Mouse (Mus musculus) embryonic fibroblast, embryonic 13.5 days (primary cell): ENCODE measurements at regions not wholly inside any gene's neighbourhood (a gene's known extent, or its start where the extent isn't known, plus 50 kb on each side); places are given as distances from the start of the nearest gene placed in this dataset.

Experiments used
- H3K27ac ChIP-seq: 2 replicates; pipeline ENCODE4 v1.5.1; 2012; ENCODE audit warnings: low read length, control low read depth, inconsistent platforms; ENCODE audit not compliant: insufficient read depth
- H3K4me1 ChIP-seq: 2 replicates; pipeline ENCODE4 v1.6.1; 2011; ENCODE audit warnings: low read length; ENCODE audit not compliant: control insufficient read depth, insufficient read depth
- H3K4me3 ChIP-seq: 2 replicates; pipeline ENCODE4 v1.5.1; 2011; ENCODE audit warnings: mild to moderate bottlenecking, control low read depth, low read length; ENCODE audit not compliant: insufficient read depth
- CTCF ChIP-seq: IDR thresholded peaks from 2 replicates; pipeline ENCODE4 v1.5.1; 2011; ENCODE audit warnings: mild to moderate bottlenecking, control low read depth, low read length, moderate library complexity, borderline replicate concordance; ENCODE audit not compliant: insufficient read depth
- POLR2A ChIP-seq: IDR thresholded peaks from 2 replicates; pipeline ENCODE4 v1.6.1; 2011; ENCODE audit warnings: low read depth, mild to moderate bottlenecking, control low read depth, low read length, moderate library complexity

GRCm38 (mm10) chr6:117275915-117276314 is 107.6 kb downstream of the Cxcl12 start:
- Histone ChIP-seq H3K27ac (no peak overlapping the region), H3K4me3 (no peak overlapping the region), H3K4me1 (peaks cover 6% of the 10 kb centered on the region; the same call in 1 of the 2 replicates)
- TF ChIP-seq CTCF = no peak
- no peak for TF ChIP-seq POLR2A

GRCm38 (mm10) chr6:117276850-117277249 is 108.5 kb downstream of the Cxcl12 start:
- Histone ChIP-seq H3K27ac (no peak overlapping the region), H3K4me3 (no peak overlapping the region), H3K4me1 (peaks cover 2% of the 10 kb centered on the region; the same call in 1 of the 2 replicates)
- TF ChIP-seq POLR2A (no peak), CTCF (no peak)

DNA sequence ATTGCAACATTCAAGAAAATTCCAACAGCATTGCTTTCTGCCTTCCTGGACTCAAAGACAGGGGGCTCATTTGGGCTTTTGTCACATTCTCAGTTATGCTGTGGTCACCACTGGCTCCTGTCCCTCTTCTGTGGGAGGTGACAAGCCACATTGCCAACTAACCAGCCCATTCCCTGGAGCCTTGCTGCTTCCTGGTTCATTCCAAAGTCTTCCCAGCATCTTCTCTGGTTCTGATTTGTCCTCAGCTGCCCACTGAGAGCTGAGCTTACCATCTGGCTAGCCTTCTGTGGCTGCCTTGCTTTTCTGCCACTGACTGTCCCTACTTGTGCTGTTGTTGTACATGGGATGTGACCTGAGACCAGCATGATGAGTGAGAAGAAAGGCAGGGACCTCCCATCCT is 111.0 kb downstream of the Cxcl12 start:
- TF ChIP-seq POLR2A = no peak
- Histone ChIP-seq H3K4me1 (no peaks in the 10 kb centered on the region), H3K27ac (no peak overlapping the region), H3K4me3 (no peak overlapping the region)

DNA sequence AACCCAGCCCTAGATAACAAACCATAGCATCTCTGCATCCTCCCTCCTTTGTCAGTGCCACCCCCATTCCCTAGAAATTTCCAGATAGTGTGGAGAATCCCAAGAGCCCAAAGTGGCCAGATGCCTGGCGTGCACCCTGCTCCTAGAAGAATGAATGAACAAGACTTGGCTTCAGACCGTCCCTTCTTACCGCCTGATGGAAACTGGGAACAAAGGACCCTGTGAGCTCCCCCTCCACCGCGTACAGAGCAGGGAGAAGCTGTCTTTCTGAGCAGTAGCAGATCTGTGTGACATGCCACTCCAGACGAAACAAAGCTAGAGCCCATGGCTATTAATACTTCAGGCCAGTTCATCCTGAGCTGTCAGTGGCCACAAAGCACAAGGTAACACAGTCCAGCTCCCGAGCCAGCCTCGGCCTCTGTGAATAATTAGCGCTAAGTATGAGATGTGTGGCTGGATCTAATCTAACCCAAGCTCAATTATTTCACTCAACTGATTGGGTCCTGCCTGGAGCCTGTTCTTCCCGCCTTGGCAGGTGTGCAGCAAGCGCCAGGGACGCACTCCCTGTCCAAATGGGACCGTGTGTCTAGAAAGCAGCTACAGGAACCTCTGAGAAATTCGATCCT is 111.6 kb downstream of the Cxcl12 start:
- H3K27ac ChIP-seq = no peak overlapping the region
- TF ChIP-seq POLR2A = no peak
- no peak for TF ChIP-seq CTCF
- H3K4me3 ChIP-seq = no peak overlapping the region
- H3K4me1 ChIP-seq = no peaks in the 10 kb centered on the region

GRCm38 (mm10) chr6:117280911-117281310 is 112.6 kb downstream of the Cxcl12 start:
- Histone ChIP-seq H3K4me3 (no peak overlapping the region), H3K4me1 (no peaks in the 10 kb centered on the region), H3K27ac (no peak overlapping the region)
- TF ChIP-seq CTCF (no peak), POLR2A (no peak)

DNA sequence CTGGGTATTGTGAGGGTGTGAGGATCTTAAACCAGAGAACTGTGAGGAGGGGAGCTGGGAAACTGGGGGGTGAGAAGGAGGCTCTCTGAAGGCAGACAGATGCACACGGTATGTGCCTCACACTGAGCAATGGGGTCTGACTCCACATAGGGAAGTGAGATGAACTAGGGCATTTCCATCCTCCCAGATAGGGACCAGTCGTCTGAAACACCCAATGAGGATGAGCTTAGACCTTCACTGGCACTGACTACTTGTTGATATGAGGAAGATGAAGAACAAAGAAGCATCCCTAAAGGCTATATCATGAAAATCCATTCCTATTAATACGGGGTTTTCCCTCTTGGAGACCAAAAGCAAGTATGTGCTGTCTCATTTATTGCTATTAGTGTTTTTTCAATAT is 115.3 kb downstream of the Cxcl12 start:
- TF ChIP-seq POLR2A (no peak), CTCF (no peak)
- no peak overlapping the region for H3K27ac ChIP-seq
- H3K4me3 ChIP-seq = no peak overlapping the region
- no peaks in the 10 kb centered on the region for H3K4me1 ChIP-seq

DNA sequence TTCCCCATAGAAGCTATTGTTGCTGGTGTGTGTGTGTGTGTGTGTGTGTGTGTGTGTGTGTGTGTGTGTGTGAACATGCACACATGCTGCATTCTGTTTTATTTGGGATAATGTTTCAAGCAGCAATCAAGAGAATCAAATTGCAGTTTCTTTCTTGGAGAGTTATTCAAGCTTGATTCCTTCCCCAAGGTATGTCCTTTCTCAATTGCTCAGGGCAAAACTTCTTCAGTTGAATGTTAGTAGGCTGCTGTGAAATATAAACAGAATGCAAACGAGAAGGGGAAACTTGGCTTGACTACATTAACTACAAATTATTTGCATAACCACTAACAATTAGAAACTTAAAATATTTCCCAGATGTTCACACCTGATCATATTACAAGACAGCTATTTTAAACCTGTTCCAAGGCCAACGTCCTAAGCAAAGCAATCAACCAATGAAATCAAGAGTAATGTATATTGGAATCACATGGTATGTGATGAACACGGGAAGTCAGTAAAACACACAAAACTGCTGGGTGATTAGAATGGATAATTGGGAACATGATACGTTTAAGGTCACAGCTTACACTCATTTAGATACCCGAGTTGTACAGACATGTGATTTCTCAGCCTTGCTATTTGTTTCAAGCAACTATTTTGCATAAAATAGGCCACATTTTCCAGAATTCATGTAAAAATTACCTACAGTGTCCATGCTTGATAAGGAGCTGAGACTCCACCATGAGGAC is 116.2 kb downstream of the Cxcl12 start:
- no peak for TF ChIP-seq CTCF
- no peak for TF ChIP-seq POLR2A

DNA sequence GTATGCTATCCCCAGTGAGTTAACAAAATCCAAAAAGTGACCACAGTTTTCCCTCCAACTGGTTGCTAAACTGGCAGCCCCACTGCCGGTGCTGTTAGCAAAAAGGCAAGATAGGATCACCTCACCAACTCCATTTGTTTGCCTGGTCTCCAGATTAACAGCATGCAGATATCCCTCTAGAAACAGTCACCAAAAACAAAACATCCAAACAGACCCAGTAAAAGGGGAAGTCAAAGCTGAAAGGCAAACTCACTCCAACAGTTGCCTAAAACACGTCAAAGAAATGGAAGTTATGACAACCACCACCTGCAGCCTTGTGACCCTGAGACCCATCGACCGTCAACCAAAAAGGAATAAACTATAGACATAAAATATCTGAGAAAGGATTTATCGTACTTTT is 119.1 kb downstream of the Cxcl12 start:
- Histone ChIP-seq H3K27ac (no peak overlapping the region), H3K4me1 (no peaks in the 10 kb centered on the region), H3K4me3 (no peak overlapping the region)
- TF ChIP-seq CTCF (no peak), POLR2A (no peak)

More for the DNA sequence above, 116.2 kb downstream of the Cxcl12 start:
- Histone ChIP-seq H3K4me3 (no peak overlapping the region), H3K27ac (no peak overlapping the region; the same call in 1 of the 2 replicates), H3K4me1 (no peaks in the 10 kb centered on the region)

DNA sequence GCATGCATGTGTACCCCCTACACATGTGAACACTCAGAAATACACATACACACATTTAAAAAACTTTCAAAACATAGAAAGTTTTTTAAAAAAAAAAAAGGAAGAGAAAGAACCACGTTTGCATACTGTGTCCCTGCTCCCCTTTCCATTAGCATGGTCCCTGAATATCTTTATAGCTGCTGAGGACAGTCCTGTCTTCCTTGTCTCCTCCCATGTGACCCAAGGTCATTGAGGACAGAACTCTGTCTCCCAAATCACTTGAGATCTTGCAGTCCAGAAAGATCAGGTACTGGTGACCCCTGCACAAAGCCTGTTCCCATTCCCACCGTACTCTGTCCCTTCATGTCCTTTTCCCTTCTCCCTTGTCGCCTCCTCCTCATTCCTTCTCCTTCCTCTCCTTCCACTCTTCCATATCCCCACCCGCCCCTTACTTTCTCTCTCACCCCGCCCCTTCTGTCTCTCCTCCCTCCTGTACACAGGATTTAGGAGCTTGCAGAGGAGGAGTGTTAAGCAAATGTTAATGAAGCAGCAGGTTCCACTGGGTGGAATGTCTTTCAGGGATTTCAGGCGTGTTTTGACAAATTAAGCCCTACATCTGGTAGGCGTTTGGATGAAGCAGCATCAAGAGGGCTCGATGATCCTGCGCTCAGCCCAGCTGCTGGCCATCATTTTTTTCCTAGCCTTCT is 125.6 kb downstream of the Cxcl12 start:
- no peak overlapping the region for H3K27ac ChIP-seq
- H3K4me1 ChIP-seq = no peaks in the 10 kb centered on the region
- no peak for TF ChIP-seq POLR2A
- TF ChIP-seq CTCF = no peak
- H3K4me3 ChIP-seq = no peak overlapping the region

DNA sequence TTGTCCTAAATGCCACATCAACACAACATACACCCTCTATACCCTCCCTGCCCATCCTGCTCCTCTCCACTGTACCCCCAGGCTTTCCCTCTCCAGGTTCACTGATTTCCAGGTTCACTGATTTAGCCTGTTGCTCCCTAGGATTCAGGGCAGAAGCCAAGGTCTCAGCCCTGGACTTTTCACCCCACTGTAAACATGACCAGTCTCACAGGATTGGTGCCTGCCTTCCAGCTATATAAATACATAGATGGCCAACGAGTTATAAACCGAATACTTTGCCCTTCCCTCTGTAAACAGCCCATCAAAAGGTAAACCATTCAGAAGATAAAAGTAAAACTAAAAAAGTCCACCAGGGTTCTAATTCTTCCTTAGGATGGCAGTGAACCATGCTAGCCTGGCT is 129.6 kb downstream of the Cxcl12 start:
- no peak for TF ChIP-seq POLR2A
- Histone ChIP-seq H3K4me3 (no peak overlapping the region), H3K27ac (no peak overlapping the region), H3K4me1 (no peaks in the 10 kb centered on the region)
